Mouse (Mus musculus) G1E-ER4 (cell line): ENCODE measurements around the gene Glis3. TPM values are rescaled to one million over a fixed set of nuclear protein-coding genes. Genes with fewer than 3 reads are reported as not detected.

Experiments
- GATA1 ChIP-seq: IDR thresholded peaks from one replicate; pipeline ENCODE4 v1.8.0; 2012; ENCODE audit warnings: low read length, inconsistent platforms
- polyA plus RNA-seq: library from polyadenylated mRNA; stranded (reverse); fragments of >175 nt; gene quantifications from 2 replicates; pipeline ENCODE4 v1.2.3, GENCODE M21; 2012

The Glis3 gene
- polyA plus RNA-seq, 1 experiment = not detected

DNA sequence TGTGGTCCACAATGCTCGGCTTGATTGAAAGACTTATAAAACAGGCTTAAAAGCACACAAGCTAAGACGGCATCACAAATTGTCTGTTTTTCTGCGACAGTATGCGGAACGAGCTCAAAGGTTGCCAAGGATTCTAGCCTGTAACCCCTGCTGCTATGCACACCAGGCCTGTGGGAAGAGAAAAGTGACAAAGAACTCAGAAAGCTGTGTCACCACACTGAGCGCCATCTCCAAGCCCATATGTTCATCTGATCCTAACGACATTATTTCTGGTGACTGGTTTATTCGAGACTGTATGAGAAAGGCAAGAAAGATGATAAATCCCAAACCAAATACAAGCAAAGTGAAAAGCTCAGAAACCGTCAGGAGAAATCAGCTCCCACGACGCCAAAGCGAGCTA lies 144.9 kb downstream of the Glis3 start:
- TF ChIP-seq GATA1 = no peak

DNA sequence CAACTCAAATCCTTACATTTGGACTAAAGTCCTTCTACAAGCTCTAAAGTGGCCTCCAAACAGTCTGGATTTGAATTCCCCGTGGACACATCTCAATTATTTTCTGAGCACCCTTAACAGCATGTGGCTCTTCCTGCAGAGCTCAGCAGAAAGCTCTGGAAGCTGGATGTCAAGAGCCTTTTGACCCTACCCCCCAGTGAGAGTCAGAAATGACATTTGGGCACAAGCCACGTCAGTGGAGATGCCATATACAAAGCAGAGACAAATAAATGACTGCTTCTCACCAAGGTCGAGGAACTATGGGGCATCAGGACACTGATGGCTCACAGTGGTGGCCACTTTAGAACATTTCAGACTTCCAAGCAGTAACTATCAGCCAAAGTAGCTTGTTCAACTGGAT lies 146.3 kb downstream of the Glis3 start:
- no peak for TF ChIP-seq GATA1

DNA sequence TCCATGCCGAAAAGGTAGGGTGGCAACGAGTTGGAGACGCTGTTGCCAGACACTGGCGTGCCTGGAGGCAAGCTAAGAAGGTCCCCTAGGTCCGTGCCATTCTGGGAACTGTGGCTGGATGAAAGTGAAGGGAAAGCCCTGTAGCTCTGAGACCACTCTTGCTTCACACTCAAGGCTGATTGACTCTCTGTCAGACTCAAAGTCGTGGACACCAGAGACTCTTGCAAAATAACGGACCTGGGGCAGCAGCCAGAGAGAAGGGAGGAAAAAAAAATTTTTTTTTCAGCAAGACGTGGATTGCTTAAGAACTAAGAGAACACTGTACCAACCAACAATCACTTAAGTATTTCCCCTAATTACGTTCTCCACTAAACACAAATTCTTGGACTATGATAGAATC lies 148.1 kb downstream of the Glis3 start:
- TF ChIP-seq GATA1 = no peak

DNA sequence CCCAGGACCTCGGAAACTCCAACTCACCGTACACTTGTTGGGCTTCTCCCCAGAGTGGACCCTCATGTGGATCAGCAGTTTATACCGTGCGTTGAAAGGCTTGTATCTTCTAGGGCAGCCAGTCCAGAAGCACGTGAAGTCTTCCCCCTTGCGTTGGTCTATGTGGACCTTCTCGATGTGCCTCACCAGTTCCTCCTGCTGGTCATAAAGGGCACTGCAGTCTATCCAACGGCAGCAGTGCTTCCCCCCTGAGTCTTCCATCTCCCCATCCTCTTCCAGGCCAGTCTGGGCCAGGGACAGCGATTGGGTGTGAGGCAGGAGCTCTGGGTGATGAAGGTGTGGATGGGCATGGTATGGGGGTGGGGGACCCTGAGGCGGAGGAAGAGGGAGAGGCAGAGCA lies 149.0 kb downstream of the Glis3 start:
- no peak for TF ChIP-seq GATA1

DNA sequence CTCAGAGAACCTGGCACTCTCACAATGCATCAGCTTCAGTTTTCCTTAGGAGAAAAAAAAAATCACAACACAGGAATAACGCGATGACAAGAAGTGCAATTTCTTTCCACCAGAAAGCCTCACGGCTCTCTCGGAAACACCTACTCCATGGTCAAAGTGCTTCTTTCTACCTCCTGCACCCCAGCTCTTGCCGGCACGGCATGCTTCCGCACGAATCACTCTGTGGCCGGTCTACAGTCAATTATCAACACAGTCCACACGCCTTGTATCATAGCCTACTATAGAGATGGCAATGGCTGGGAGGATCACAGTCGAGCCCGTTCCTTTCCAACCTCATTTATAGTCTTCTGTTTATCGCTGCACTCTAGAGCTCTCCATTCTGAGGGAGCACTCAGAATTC lies 150.9 kb downstream of the Glis3 start:
- no peak for TF ChIP-seq GATA1

DNA sequence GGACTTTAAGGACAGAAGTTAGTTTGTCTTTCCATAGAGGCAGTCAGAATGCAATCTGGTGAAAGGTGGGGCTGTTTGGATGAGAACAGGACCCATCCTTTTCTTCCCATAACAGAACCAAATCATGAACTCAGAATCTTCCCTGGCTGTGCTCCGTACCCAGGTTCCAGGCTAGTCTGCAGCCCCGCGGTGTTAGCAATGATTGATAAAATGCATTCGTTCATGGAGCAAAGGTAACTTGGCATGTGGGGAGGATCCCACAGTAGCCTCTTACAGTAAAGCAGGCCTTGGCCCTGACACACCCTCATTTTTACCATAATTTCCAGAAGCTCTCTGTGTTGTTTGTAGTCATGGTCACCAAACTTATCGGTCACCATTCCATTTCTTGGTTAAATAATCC lies 152.4 kb downstream of the Glis3 start:
- no peak for TF ChIP-seq GATA1

DNA sequence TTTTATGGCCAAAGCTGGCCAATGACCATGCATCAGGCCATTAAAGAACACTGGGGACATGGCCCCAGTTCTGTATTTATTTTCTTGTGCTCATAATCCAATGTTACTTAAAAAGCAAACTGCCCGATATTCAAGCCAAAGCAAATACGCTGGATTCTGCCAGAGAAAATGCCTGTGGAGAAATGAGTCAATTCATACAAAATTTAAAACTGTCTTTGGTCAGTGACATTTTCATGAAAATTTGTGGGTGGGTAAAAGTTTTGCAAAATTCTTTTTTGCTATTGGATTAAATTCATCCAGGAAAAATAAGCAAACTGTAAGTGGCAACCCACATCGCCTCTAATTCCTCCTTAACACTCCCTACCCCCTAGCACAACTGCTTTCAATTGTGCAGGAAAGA lies 154.5 kb downstream of the Glis3 start:
- no peak for TF ChIP-seq GATA1

DNA sequence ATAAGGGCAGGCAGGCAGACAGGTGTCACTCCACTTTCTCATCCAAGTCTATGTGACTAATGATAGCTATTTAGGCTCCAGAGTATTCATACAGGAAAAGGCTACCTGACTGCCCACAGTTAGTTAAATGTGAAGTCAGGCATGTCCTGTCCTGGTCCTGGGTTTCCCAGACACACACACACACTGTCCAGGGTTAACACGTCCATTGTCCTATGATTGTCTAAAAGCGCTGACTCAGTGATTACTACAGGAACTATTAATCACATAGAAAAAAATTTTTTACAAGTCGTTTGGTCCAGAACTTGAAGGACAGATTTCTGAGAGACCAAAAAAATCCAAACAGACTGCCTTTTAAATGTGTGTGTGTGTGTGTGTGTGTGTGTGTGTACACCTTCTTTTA lies 157.6 kb downstream of the Glis3 start:
- no peak for TF ChIP-seq GATA1

DNA sequence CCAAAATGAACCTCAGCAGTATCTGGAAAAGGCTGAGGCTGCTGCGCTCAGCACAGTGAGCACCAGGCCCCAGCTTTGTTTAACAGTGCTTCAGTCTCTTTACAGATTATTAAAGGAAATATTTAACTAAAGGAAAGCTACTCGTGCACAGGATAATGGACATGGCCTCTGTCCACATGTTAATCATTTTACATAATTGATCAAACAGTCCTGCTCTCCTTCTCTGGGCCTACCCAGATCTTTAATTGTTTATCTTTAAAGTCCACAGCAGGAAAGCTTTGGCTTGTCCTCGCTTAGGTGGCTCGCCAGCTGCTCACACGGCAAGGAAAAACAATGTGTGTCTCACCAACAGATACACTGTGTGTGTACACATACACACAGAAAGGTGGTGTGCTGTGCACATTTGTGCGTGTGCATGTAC lies 159.1 kb downstream of the Glis3 start:
- TF ChIP-seq GATA1 = no peak

DNA sequence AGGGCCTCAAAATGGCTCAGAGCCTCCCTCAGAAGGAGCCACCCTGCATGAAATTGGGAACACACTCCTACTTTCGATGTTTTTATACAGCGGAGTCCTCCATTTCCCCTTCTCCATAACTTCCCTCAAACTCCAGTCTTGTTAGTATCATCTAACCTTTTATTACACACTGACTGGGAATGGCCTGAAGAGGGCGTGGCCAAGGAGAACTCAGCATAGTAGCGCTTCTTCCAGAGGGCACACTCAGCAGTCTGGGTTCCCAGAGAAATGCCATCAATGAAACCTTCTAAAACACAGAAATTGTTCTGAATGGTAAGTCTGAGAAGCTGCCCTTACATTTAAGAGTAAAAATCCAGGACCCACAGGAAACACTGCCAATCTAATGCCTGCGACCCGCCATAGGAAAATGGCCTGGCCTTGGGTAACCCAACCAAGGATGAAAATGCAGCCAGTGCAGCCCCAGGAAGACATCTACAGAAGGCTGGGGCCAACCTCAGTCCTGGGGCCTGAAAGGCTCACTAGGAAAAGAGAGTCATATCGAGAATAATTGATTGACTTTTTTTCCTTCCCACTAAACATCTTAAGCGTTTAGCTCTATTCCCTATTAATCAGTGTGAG lies 159.6 kb downstream of the Glis3 start:
- no peak for TF ChIP-seq GATA1

DNA sequence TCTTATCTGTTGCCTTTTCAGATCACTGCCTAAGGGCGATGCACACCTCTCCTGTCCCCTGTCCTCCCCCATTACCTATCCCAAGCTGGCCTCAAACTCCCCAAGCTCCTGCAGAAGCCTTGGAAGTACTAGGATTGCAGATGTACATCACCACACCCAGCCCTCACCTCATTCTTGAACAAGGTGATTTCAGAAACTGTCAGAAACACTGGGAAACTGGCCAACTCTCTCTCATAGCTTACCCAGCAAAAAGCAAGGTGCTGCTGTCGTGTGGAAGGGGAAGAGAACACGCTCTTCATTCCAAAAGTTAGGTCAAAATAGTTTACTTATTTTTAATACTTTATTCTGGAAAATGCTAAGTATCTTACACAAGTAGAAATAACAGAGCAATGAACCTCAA lies 160.6 kb downstream of the Glis3 start:
- TF ChIP-seq GATA1 = no peak

DNA sequence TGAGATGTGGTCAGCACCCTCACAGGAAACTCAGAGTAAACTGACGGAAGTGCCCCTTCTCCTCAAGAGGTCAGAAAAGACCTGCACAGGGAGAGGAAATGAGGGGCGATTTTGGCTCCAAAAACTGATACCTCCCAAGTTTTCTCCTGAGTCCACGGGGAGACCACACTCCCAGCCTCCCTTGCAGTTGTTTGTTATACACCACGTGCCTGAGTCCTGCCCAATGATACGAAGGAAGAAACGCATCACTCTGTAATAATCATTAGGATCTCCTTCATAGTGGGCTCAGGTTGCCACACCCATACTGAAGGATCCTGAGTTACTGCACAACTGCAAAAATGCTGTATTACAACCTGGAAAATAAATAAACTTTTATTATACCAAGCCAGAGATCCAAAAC lies 161.0 kb downstream of the Glis3 start:
- no peak for TF ChIP-seq GATA1

DNA sequence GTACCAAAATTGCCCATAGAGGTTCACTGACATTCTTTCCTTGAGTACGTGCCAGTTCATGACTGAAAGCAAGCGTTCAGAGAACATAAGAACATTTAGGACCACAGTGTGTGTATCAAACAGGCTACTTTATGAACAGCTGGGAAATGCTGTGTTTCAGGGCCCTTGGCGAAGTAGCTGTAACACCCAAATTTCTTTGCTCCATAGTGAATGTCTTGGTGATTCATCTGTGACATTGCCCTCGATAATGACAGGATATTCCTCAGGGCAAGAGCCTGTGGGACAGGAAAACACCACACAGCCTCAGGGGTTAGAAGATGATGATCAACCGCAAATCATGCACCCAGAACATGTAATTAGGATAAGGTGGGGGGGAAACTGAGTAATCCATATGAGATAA lies 161.6 kb downstream of the Glis3 start:
- TF ChIP-seq GATA1 = no peak

DNA sequence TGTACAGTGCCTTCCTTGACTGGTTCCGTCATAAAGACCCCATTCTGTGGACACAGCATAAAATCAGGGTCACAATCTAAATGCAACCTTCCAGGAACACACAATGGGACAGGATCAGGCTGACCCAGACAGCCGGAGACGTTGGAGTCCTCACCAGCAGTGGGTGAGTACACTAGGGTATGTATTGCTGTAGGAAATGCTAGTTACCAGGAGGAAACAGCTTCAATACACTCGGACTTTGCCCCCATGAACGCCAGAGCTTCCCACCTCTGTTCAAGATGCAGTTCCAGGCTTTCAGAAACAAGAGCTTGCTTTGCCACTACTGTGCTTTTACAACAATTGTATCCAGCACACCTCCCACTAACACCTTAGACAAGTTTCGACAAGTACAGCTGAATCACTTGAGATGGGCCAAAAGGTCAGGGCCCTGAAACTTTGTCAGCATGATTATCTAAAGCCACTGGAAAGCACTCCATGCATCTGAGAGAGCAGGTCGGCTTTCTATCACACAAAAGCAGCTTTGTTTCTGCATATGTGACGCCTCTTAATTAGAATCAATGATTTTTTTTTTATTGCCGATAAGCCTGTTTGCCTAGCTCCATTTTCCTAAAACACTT lies 162.3 kb downstream of the Glis3 start:
- TF ChIP-seq GATA1 = no peak

DNA sequence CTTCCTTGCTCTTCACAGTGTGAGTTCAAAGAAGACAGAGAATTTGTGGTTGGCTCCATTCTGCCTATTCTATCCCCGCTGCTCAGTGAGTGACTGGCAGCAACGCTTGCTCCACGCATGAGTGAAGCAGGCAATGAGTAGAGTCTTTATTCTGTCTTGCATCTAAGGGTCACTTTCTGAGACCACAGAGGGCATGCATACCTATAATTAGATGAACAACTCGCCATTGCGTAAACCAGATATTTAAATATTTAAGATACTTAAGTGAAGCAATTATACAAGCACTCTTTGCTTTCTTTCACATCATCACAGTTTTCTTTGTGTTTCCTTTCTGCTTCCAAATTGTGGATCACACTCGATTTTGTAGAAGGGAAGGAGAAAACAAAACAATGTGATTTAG lies 163.4 kb downstream of the Glis3 start:
- TF ChIP-seq GATA1 = no peak

DNA sequence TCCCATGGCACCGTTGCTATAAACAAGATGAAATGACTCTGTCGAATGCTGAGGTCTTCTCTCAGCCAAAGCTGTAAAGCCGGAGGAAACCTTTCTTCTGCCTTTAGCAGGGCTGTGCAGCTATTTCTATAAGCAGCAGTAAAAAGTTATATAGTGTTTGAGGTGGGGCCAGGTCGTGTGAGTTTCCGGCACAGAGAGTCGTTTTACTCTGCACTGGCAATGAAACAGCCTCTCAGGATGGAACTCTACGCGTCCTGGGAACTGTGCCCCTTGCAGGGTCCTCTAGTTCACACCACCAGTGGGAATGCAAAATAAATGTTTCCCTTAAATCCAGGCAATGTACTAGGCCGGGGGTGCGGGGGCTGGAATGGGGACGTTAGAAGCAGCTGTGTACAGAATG lies 167.4 kb downstream of the Glis3 start:
- no peak for TF ChIP-seq GATA1

DNA sequence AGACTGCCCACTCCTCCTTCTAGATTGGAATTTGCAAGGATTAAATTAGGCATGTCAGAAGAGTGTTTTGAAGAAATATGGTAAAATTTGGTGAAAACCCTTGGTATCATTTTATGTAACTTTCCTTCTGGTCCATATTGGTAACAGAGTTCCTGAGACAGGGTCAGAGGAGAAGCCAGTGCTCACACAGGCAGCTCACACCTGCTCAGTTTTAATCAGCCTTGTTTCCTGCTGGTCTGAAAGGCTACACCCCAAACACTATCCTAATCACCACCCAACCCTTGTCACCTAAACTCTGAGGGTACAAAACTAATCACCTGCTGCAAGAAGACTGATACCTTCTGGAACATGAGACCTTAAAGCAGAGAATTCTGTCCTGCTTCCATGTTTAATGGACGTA lies 168.0 kb downstream of the Glis3 start:
- no peak for TF ChIP-seq GATA1

DNA sequence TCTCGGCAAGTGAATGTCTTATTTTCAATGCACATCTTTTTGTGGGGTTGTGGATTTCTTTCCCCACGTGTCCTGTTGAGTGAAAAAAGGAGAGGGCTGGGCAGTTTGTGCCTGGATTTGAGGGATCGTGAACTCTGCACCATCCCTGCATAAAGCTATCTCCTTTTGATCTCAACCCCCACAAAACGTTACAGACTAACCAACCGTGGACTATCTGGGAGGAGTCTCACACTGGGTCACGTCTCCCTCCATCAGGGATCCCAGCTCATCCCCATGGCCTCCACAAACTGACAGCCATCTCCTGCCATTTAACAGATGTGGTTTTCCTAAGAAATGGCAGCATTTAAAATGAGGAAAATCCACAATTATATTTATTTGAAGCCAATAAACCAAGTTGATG lies 174.5 kb downstream of the Glis3 start:
- TF ChIP-seq GATA1 = no peak

DNA sequence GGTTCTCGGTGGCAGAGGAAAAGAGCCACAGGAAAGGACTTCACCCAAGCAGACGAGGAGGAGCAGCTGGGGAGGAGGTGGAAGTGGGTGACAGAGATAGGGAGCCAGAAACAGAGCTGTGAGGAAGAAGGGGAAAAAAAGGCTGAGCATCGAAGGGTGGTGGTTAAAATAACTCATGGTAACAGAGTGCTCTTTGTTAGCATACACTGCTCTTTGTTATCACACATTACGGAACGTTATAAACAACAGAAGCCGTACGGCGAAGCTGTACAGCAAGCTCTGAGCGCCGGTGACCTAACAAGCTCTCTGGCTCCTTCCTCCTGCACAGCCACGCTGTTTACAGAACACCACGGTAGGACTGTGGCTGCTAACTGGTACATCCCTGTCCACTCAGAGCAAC lies 176.9 kb downstream of the Glis3 start:
- TF ChIP-seq GATA1 = no peak
